Mouse (Mus musculus) cortical plate, adult 2 months (tissue): ENCODE results near the gene Arf1. TPM values are rescaled to one million over a fixed set of nuclear protein-coding genes. Genes with fewer than 3 reads are reported as not detected.
"Not testable (repeated sequence)": the region's sequence is repeated elsewhere in the genome, so short reads cannot be mapped to it uniquely, and the experiment has no call there.

ENCODE experiments used
- H3K27ac ChIP-seq: fragments of 200-500 bp; 2 replicates; pipeline ENCODE4 v1.5.1; 2012; ENCODE audit warnings: low read length, control low read depth, inconsistent platforms; ENCODE audit not compliant: insufficient read depth
- H3K4me1 ChIP-seq: fragments of 200-500 bp; 2 replicates; pipeline ENCODE4 v1.6.1; 2011; ENCODE audit warnings: low read length; ENCODE audit not compliant: control insufficient read depth, insufficient read depth
- H3K4me3 ChIP-seq: fragments of 200-500 bp; 2 replicates; pipeline ENCODE4 v1.5.1; 2011; ENCODE audit warnings: mild to moderate bottlenecking, low read length, control low read depth; ENCODE audit not compliant: insufficient read depth
- CTCF ChIP-seq: fragments of 200-500 bp; IDR thresholded peaks from 2 replicates; pipeline ENCODE4 v1.5.1; 2011; ENCODE audit warnings: mild to moderate bottlenecking, control low read depth, low read length; ENCODE audit not compliant: insufficient read depth; ENCODE audit errors: extremely low read depth
- POLR2A ChIP-seq: fragments of 200-500 bp; IDR thresholded peaks from 2 replicates; pipeline ENCODE4 v1.6.1; 2011; ENCODE audit warnings: mild to moderate bottlenecking, low read length, control low read depth; ENCODE audit not compliant: insufficient read depth; ENCODE audit errors: extremely low read depth
- polyA plus RNA-seq: library from polyadenylated mRNA; depleted of rRNA; stranded (reverse); fragments of >200 nt; gene quantifications from 2 replicates; pipeline ENCODE4 v1.2.3, GENCODE M21; 2012

Arf1 gene
- polyA plus RNA-seq, 1 experiment: 571 TPM

GRCm38 (mm10) chr11:59212892-59213494 lies 15.1 kb downstream of the Arf1 start:
- TF ChIP-seq POLR2A: no peak
- no peak for TF ChIP-seq CTCF
- Histone ChIP-seq H3K4me3 (no peak overlapping the region), H3K27ac (no peak overlapping the region), H3K4me1 (peaks cover 3% of the 10 kb centered on the region)

- H3K27ac ChIP-seq, H3K4me1 ChIP-seq, H3K4me3 ChIP-seq: not testable (repeated sequence)
Observed at GRCm38 (mm10) chr11:59212320-59212719, 15.8 kb downstream of the Arf1 start.

- H3K4me3 ChIP-seq, H3K27ac ChIP-seq, H3K4me1 ChIP-seq: not testable (repeated sequence)
Observed at GRCm38 (mm10) chr11:59211561-59211960, 16.5 kb downstream of the Arf1 start.

GRCm38 (mm10) chr11:59210020-59210419 lies 18.1 kb downstream of the Arf1 start:
- Histone ChIP-seq H3K27ac (no peak overlapping the region), H3K4me1 (no peaks in the 10 kb centered on the region; the same call in 1 of the 2 replicates), H3K4me3 (no peak overlapping the region)
- TF ChIP-seq POLR2A: no peak
- TF ChIP-seq CTCF: no peak

- H3K4me1 ChIP-seq: no peaks in the 10 kb centered on the region; the same call in 1 of the 2 replicates
- no peak overlapping the region for H3K27ac ChIP-seq
- 0 out of 2 replicates have a peak, but pooled peaks have one; percentile 6 for TF ChIP-seq POLR2A
- TF ChIP-seq CTCF: no peak
- peak overlapping the region; percentile 66; the same call in 1 of the 2 replicates for H3K4me3 ChIP-seq
Observed at GRCm38 (mm10) chr11:59209580-59209979, 18.5 kb downstream of the Arf1 start.

GRCm38 (mm10) chr11:59209003-59209441 lies 19.0 kb downstream of the Arf1 start:
- peak; percentile 44; the same call in 1 of the 2 replicates for TF ChIP-seq POLR2A
- TF ChIP-seq CTCF: peak; percentile 47; the same call in 1 of the 2 replicates
- Histone ChIP-seq H3K4me1 (no peaks in the 10 kb centered on the region), H3K27ac (no peak overlapping the region), H3K4me3 (peak overlapping the region; percentile 66)

- TF ChIP-seq CTCF: no peak
- peak; percentile 97 for TF ChIP-seq POLR2A
- no peaks in the 10 kb centered on the region for H3K4me1 ChIP-seq
Observed at GRCm38 (mm10) chr11:59208153-59208831, 19.8 kb downstream of the Arf1 start, which contains the start of gene 2310033P09Rik. TSS of gene 2310033P09Rik (plus strand) at chr11:59208321.

GRCm38 (mm10) chr11:59202081-59202995 lies 25.7 kb downstream of the Arf1 start, which contains the start of gene Mrpl55:
TSS of gene Mrpl55 (plus strand) at chr11:59202486.
- Histone ChIP-seq H3K4me1 (no peaks in the 10 kb centered on the region), H3K27ac (no peak within 1 kb of the TSS), H3K4me3 (peak within 1 kb of the TSS; percentile 65)
- TF ChIP-seq POLR2A (peak; percentile 80; the same call in 1 of the 2 replicates), CTCF (no peak)

More at GRCm38 (mm10) chr11:59208153-59208831, 19.8 kb downstream of the Arf1 start, which contains the start of gene 2310033P09Rik:
- Histone ChIP-seq H3K4me3 (peak within 1 kb of the TSS; percentile 66), H3K27ac (peak within 1 kb of the TSS; percentile 72)

GRCm38 (mm10) chr11:59201216-59202002 lies 26.7 kb downstream of the Arf1 start:
- H3K27ac ChIP-seq: no peak overlapping the region
- TF ChIP-seq CTCF (no peak), POLR2A (no peak)
- H3K4me1 ChIP-seq: no peaks in the 10 kb centered on the region
- H3K4me3 ChIP-seq: peak overlapping the region; percentile 65
